Mouse (Mus musculus) embryonic facial prominence, embryonic 12.5 days (tissue): ENCODE data around the gene Metap1. TPM values are rescaled to one million over a fixed set of nuclear protein-coding genes. Genes with fewer than 3 reads are reported as not detected.
"Not testable (repeated sequence)": the region's sequence is repeated elsewhere in the genome, so short reads cannot be mapped to it uniquely, and the experiment has no call there.

Experiments used
- ATAC-seq: fragments of 200-750 bp; cut with Nextera tagmentation; 2 replicates; pipeline ENCODE4 v1.8.0; 2017; ENCODE audit not compliant: insufficient number of reproducible peaks, insufficient read depth, low FRiP score, low TSS enrichment
- H3K27ac ChIP-seq: fragments of 300-500 bp; sonication (generic); 2 replicates; pipeline ENCODE4 v1.5.1; 2016; ENCODE audit warnings: mild to moderate bottlenecking
- H3K27me3 ChIP-seq: fragments of 300-500 bp; sonication (generic); 2 replicates; pipeline ENCODE4 v1.6.1; 2016; ENCODE audit warnings: mild to moderate bottlenecking, moderate library complexity
- H3K36me3 ChIP-seq: fragments of 300-500 bp; sonication (generic); 2 replicates; pipeline ENCODE4 v1.6.1; 2016; ENCODE audit warnings: mild to moderate bottlenecking
- H3K4me1 ChIP-seq: fragments of 300-500 bp; sonication (generic); 2 replicates; pipeline ENCODE4 v1.6.1; 2016
- H3K4me2 ChIP-seq: fragments of 300-500 bp; sonication (generic); replicated peaks from 2 replicates; pipeline ENCODE4 v1.6.1; 2016; ENCODE audit warnings: mild to moderate bottlenecking, moderate library complexity
- H3K4me3 ChIP-seq: fragments of 300-500 bp; sonication (generic); 2 replicates; pipeline ENCODE4 v1.5.1; 2016; ENCODE audit warnings: mild to moderate bottlenecking
- H3K9ac ChIP-seq: fragments of 300-500 bp; sonication (generic); 2 replicates; pipeline ENCODE4 v1.6.1; 2016; ENCODE audit warnings: mild to moderate bottlenecking, moderate library complexity
- H3K9me3 ChIP-seq: fragments of 300-500 bp; sonication (generic); 2 replicates; pipeline ENCODE4 v1.6.1; 2016; ENCODE audit warnings: mild to moderate bottlenecking, moderate library complexity
- WGBS: fragments of 180-500 bp; shearing (Covaris S2); methylation state at CpG from one replicate; pipeline ENCODE4 v1.1.7; 2016; 5-methylcytosine and 5-hydroxymethylcytosine counted together
- polyA plus RNA-seq: library from polyadenylated mRNA; unstranded; fragments of >200 nt; fragmentation: Nextera tagmentation; extraction: Ambion mirVana; gene quantifications from 2 replicates; pipeline ENCODE4 v1.2.1, GENCODE M21; 2016

Metap1 gene
- polyA plus RNA-seq, 1 experiment from 2014 or later, result 46.6 TPM

- H3K4me1 ChIP-seq, result no peaks in the 10 kb centered on the region
- H3K27ac ChIP-seq, result no peak overlapping the region
- H3K27me3 ChIP-seq, result no peaks in the 10 kb centered on the region
- H3K9ac ChIP-seq, result no peak overlapping the region
- WGBS, result 82% methylated on average over 11 of the region's 11 CpGs
- no peaks in the 10 kb centered on the region for H3K36me3 ChIP-seq
- H3K9me3 ChIP-seq, result no peaks in the 10 kb centered on the region
- H3K4me2 ChIP-seq, result no peak overlapping the region
- H3K4me3 ChIP-seq, result no peak overlapping the region
- ATAC-seq, result no peak
Observed at GRCm38 (mm10) chr3:138495166-138496145, 6.1 kb upstream of the Metap1 start.

GRCm38 (mm10) chr3:138494565-138494964 lies 5.2 kb upstream of the Metap1 start:
- WGBS, result 40% methylated on average over 1 of the region's 1 CpGs
- Histone ChIP-seq H3K36me3 (no peaks in the 10 kb centered on the region), H3K4me2 (no peak overlapping the region), H3K4me3 (no peak overlapping the region), H3K4me1 (no peaks in the 10 kb centered on the region), H3K27ac (no peak overlapping the region), H3K9ac (no peak overlapping the region), H3K9me3 (no peaks in the 10 kb centered on the region), H3K27me3 (no peaks in the 10 kb centered on the region)
- ATAC-seq, result no peak

GRCm38 (mm10) chr3:138493668-138494067 lies 4.4 kb upstream of the Metap1 start:
- no peaks in the 10 kb centered on the region for H3K4me1 ChIP-seq
- WGBS, result 85% methylated on average over 3 of the region's 3 CpGs
- H3K27me3 ChIP-seq, result no peaks in the 10 kb centered on the region
- H3K27ac ChIP-seq, result no peak overlapping the region
- H3K9ac ChIP-seq, result no peak overlapping the region
- H3K9me3 ChIP-seq, result no peaks in the 10 kb centered on the region
- ATAC-seq, result no peak
- H3K36me3 ChIP-seq, result no peaks in the 10 kb centered on the region
- H3K4me3 ChIP-seq, result no peak overlapping the region
- no peak overlapping the region for H3K4me2 ChIP-seq

- Histone ChIP-seq H3K4me3 (peak overlapping the region; percentile 91), H3K4me2 (peak overlapping the region; percentile 54), H3K9ac (peak overlapping the region; percentile 21; the same call in 1 of the 2 replicates), H3K4me1 (peaks cover 8% of the 10 kb centered on the region), H3K27me3 (no peaks in the 10 kb centered on the region), H3K9me3 (no peaks in the 10 kb centered on the region), H3K27ac (no peak overlapping the region), H3K36me3 (peaks cover 11% of the 10 kb centered on the region)
- WGBS, result 26% methylated on average over 6 of the region's 6 CpGs
- ATAC-seq, result no peak
Observed at GRCm38 (mm10) chr3:138490034-138490337, 671 bp upstream of the Metap1 start.

GRCm38 (mm10) chr3:138488584-138489326 lies 560 bp downstream of the Metap1 start:
- no peaks in the 10 kb centered on the region for H3K27me3 ChIP-seq
- H3K9ac ChIP-seq, result peak overlapping the region; percentile 95
- H3K4me1 ChIP-seq, result peaks cover 8% of the 10 kb centered on the region
- H3K4me3 ChIP-seq, result peak overlapping the region; percentile 91
- H3K36me3 ChIP-seq, result peaks cover 17% of the 10 kb centered on the region
- peak overlapping the region; percentile 78 for H3K4me2 ChIP-seq
- under 1% methylated on average over 61 of the region's 61 CpGs for WGBS
- ATAC-seq, result peak; percentile 53
- no peaks in the 10 kb centered on the region for H3K9me3 ChIP-seq
- peak overlapping the region; percentile 76 for H3K27ac ChIP-seq

- Histone ChIP-seq H3K4me3 (no peak overlapping the region), H3K4me1 (peaks cover 6% of the 10 kb centered on the region), H3K9me3 (no peaks in the 10 kb centered on the region), H3K9ac (no peak overlapping the region), H3K27ac (no peak overlapping the region), H3K36me3 (peaks cover 38% of the 10 kb centered on the region), H3K27me3 (no peaks in the 10 kb centered on the region), H3K4me2 (no peak overlapping the region)
- 96% methylated on average over 2 of the region's 2 CpGs for WGBS
- no peak for ATAC-seq
Observed at GRCm38 (mm10) chr3:138483240-138483639, 6.1 kb downstream of the Metap1 start.

GRCm38 (mm10) chr3:138481526-138482284 lies 7.6 kb downstream of the Metap1 start:
- no peak overlapping the region for H3K9ac ChIP-seq
- H3K36me3 ChIP-seq, result peaks cover 37% of the 10 kb centered on the region
- no peak for ATAC-seq

GRCm38 (mm10) chr3:138479489-138479888 lies 9.8 kb downstream of the Metap1 start:
- H3K4me1 ChIP-seq, result no peaks in the 10 kb centered on the region
- no peaks in the 10 kb centered on the region for H3K9me3 ChIP-seq
- no peak overlapping the region for H3K4me2 ChIP-seq
- H3K36me3 ChIP-seq, result peaks cover 22% of the 10 kb centered on the region
- no peak overlapping the region for H3K4me3 ChIP-seq
- ATAC-seq, result no peak
- no peak overlapping the region for H3K27ac ChIP-seq
- WGBS, result 92% methylated on average over 8 of the region's 8 CpGs
- no peaks in the 10 kb centered on the region for H3K27me3 ChIP-seq
- H3K9ac ChIP-seq, result no peak overlapping the region

More at GRCm38 (mm10) chr3:138481526-138482284, 7.6 kb downstream of the Metap1 start:
- Histone ChIP-seq H3K4me3 (no peak overlapping the region), H3K27me3 (no peaks in the 10 kb centered on the region), H3K4me2 (no peak overlapping the region), H3K9me3 (no peaks in the 10 kb centered on the region), H3K27ac (no peak overlapping the region), H3K4me1 (no peaks in the 10 kb centered on the region)
- WGBS, result 81% methylated on average over 14 of the region's 14 CpGs

GRCm38 (mm10) chr3:138471066-138471465 lies 18.2 kb downstream of the Metap1 start:
- Histone ChIP-seq H3K9ac (no peak overlapping the region), H3K27ac (no peak overlapping the region), H3K36me3 (peaks cover 37% of the 10 kb centered on the region), H3K4me2 (no peak overlapping the region), H3K4me1 (no peaks in the 10 kb centered on the region), H3K4me3 (no peak overlapping the region), H3K9me3 (no peaks in the 10 kb centered on the region), H3K27me3 (no peaks in the 10 kb centered on the region)
- no peak for ATAC-seq
- WGBS, result 62% methylated on average over 3 of the region's 3 CpGs

- H3K9me3 ChIP-seq, H3K27me3 ChIP-seq, H3K4me1 ChIP-seq, ATAC-seq, H3K9ac ChIP-seq, H3K27ac ChIP-seq, H3K4me2 ChIP-seq, H3K4me3 ChIP-seq: not testable (repeated sequence)
- peaks cover 60% of the 10 kb centered on the region for H3K36me3 ChIP-seq
- WGBS, result 94% methylated on average over 1 of the region's 1 CpGs
Observed at GRCm38 (mm10) chr3:138466656-138467055, 22.7 kb downstream of the Metap1 start.

GRCm38 (mm10) chr3:138464573-138465147 lies 24.7 kb downstream of the Metap1 start:
- peaks cover 64% of the 10 kb centered on the region for H3K36me3 ChIP-seq
- 66% methylated on average over 16 of the region's 16 CpGs for WGBS
- H3K4me2 ChIP-seq, result no peak overlapping the region
- H3K9me3 ChIP-seq, result no peaks in the 10 kb centered on the region
- no peaks in the 10 kb centered on the region for H3K4me1 ChIP-seq
- H3K27me3 ChIP-seq, result no peaks in the 10 kb centered on the region
- ATAC-seq, result no peak
- no peak overlapping the region for H3K9ac ChIP-seq
- no peak overlapping the region for H3K4me3 ChIP-seq
- H3K27ac ChIP-seq, result no peak overlapping the region
